Mouse (Mus musculus): ENCODE measurements around the gene Gp2.

The Gp2 gene

DNA sequence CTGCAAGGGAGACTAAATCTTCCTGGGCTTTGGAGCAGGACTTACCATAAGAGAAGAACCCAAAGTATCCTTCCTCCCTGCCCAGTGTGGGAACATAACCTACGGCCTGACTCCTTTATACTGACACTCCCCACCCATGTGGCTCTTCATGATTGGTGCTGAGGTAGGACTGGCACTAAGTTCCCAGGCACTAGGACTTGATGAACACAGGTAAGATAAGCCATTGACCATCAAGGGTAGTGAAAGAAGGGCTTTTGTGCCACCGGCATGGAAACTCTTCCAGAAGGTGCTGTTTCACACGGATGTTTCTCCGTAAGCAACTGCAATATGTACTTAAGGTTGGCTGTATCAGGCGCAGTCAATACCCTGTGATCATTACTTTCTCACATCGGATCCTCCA is at the start of gene Gp2:
Gp2 (minus strand) TSS at position 101 of the 400 bp plus-strand sequence.
- no peak for DNase-seq (ENCODE audit: low spot score)

DNA sequence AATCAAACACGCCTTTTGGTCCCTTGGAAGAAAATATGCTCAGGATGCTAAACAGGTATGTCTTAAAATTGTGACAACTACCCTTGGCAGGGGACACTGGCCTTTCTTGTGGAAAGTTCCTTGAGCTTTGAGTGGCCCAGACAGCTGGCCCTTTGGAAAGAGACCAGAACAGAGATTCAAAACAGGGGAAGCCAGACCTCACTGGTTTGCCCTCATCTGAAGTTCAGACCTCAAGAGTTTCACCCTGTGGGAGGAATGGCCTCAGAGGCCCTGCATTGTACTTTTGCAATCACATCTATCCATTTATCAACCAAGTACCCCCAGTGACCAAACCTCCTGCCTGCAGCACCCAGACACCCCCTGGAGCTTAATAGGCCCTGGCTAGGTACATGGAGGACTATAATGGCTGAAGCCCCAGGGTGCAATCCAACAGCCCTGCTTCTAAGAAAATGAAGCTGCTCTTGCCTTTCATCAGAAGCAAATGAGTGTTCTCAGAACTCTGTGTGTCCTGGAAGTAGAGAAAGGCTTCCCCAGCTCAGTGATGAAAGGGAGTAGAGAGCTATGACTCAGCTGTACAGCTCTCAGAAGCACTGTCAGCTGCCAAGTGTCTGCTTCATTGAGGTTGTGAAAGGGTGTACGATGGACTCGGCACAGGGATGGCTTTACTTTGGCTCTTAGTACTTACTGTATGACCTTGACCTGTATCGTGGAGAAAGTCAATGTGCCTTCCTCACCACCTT is 31.1 kb upstream of the Gp2 start:
- DNase-seq (ENCODE audit: low spot score) = no peak

DNA sequence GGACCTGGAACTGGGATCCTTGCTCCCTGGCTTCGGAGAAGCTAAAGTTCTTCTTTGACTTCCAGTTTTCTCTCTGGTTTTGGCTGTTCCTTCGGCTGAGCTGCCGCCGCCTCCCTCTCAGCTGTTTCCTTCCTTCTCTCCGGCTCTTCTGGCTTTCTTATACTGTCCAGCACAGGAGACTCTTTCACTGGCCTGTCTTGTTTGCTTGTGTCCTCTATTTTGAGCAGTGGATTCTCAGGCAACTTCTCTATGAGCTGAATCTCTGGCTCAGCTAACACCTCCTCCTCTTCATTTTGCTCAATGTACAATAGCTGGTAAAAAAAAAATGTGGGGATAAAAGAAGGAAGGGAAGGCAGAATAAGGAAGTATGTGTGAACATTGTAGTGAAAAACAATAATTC is 27.6 kb upstream of the Gp2 start:
- DNase-seq (ENCODE audit: low spot score) = no peak

DNA sequence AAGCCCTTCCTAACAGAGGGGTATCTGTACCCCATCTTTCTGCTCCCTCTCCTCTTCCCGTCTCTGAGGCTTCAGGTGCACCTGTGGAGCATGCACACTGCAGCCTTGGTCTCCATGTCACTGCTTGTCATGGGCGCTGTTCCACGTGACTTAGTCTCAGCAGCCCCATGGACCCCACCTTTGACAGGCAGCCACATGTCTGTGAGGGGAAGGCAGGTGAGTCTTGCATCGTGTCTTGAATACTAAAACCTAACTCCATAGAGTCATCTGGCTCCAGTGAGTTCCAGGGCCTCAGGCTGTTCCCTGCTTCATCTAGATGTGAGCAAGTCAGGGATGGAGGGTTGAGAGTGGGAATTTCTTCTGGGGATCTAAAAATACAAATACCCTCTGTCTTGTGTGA is 25.1 kb upstream of the Gp2 start:
- no peak for DNase-seq (ENCODE audit: low spot score)

DNA sequence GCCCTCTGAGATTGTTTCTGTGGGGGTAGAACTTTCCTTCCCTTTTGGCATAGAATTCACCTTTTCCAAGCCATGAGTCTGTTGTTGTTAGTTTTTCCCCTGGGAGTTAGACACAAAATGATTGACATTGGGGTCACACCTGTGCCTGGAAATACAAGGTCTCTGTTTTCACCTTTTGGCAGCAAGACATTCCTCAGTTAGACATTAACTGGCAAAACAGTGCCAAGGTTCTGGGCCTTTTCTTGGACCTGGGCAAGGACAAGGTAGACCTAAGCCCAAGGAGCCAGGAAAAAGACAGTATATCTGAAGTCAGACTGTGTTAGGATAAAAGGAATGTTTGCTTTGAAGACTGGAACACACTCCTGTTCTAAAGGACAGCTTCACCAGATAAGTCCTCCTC is 20.2 kb upstream of the Gp2 start, which contains the start of gene Umod:
Umod (minus strand) TSS at position 27 of the 400 bp plus-strand sequence.
- DNase-seq (ENCODE audit: low spot score) = no peak

DNA sequence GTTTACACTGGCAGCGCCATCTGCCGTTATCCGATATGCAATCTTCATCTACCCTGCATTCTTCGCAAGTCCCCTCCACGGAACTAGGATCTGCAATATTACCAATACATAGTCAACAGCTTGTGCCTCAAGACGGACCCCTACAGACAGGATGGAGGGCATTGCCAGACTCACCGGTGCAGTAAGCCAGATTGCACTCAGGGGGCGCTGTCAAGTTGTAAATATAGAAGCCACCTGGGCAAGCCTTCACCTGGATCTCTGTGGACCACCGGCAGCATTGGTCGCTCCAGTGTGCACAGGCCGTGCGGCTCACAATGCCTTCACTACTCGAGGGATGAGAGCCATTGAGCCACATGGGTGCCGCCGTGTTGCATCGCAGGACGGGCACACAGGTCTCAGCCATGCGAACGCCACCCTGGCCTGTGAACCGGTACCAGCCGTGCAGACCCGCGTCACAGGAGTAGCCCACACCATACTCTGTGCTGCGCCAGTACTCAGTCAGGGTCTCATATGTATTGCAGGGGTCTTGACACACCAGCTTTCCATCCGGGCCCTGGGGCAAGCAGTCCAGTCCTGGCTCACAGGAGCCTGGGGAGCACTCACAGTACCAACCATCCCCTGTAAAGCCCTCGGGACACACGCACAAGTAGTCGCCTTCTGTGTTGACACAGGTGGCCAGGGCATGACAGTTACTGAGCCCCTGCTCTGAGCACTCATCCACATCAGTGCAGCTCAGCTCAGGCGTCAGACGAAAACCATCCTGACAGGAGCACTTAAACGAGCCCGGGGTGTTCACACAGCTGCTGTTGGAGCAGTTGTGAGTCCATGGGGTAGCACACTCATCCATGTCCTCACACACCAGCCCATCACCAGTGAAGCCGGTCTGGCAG is 17.7 kb upstream of the Gp2 start:
- no peak for DNase-seq (ENCODE audit: low spot score)

DNA sequence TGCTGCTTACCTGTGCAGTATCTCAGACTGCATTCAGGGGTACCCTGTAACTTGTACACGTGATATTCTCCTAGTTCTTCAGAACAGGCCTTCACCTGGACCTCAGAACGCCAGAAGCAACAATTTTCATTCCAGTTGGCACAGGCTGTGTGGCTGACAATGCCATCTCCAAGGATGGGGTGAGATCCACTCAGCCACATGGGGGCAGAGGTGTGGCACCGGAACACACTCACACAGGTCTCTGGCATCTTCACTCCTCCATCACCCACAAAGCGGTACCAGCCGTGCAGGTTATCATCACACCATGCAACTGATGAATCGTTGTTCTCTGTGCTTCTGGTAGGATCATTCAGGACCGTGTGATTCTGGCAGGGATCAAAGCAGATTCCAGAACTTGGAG is 4.9 kb downstream of the Gp2 start:
- DNase-seq (ENCODE audit: low spot score) = no peak

DNA sequence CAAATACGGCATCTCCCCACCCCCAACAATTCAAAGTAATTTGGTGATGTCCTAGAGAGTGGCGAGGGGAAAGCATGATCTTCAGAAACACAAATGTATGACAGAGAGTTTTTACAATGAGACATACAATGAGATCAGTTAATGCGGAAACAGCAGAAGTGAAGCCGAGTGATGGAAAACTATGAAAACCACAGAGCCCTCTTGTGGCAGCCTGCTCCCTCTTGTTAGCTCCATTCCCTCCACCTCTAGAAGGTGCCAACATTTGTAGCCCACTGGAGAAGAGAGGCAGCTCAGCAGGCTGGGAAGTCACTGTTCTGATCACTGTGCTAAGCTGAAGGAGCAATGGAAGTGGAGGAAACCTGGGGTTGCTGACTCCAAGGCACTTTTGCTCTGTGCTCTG is 15.2 kb downstream of the Gp2 start:
- no peak for DNase-seq (ENCODE audit: low spot score)

DNA sequence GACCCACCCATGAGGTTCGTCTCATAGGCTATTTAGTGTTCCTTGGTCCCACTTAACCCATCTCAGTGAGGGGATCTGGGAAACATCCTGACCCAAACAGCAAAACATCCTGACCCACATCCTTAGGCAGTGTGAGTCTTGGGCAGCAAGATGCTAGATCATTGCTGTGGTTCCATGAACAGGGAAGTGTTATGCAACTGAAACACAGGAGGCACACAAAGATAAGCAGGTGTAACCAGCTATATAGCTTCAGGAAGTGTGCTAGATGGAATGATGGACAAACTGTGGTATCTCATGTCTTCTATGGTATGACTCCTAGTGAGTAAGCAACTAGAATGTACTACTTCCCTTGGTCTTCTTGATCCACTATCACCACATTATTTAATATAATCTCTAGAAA is 17.1 kb downstream of the Gp2 start:
- DNase-seq (ENCODE audit: low spot score) = no peak

DNA sequence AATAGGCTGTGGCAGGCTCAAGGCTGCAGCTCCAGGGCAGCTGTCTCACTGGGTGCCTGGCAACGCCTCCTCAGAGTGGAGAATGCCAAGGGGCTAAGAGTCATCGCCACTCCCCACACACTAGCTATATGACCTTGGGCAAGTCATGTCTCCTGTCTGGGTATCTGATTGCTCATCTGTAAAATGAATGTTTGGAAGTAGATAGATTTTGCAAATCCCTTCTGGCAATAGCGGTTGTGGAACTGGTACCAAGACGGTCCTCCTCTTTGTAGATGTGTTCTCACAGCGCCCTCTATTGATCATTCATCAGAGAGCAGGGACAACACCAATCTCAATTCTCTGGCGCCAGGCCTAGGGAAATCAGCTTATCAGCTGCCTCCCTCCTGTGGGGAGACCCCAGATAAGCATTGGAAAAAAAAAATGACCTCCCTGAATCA is 31.9 kb downstream of the Gp2 start:
- DNase-seq (ENCODE audit: low spot score) = peak; percentile 2

DNA sequence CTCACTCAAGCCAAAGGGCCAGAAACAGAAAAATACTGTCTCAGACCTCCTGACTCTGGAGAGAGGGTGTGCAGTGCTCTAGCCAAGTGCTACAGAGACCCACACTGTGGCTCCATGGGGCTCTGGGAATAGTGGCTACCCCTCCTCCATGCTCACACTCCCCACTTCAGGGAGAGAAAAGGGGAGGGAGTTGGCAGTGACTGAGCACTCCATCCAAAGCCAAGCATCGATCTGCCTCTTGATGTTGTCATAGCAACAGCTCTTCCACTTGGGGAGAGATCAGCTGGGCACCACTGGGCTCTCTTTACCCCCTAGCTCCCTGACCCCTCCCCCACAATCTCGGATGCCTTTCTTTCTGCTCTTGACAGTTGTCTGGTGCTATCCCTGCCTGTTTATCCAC is 38.4 kb downstream of the Gp2 start:
- no peak for DNase-seq (ENCODE audit: low spot score)

DNA sequence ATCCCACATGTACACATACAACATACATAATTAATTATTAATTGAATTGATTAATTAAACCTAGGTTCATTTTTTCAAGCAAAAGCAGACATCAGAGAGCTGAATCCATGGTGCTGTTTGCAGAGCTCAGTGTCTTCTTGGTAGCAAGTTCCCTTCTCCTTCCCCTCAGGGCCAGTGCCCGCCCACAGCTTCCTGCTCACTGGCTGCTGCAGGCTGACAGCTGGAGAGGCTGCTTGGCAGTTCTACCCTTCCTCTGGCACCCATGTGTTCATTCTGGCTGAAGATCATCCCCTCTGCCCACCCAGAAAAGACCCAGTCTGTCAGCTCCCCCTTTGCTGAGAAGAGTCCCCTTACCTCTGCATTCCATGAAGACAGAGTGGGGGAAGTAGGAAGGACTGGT is 40.6 kb downstream of the Gp2 start:
- no peak for DNase-seq (ENCODE audit: low spot score)

DNA sequence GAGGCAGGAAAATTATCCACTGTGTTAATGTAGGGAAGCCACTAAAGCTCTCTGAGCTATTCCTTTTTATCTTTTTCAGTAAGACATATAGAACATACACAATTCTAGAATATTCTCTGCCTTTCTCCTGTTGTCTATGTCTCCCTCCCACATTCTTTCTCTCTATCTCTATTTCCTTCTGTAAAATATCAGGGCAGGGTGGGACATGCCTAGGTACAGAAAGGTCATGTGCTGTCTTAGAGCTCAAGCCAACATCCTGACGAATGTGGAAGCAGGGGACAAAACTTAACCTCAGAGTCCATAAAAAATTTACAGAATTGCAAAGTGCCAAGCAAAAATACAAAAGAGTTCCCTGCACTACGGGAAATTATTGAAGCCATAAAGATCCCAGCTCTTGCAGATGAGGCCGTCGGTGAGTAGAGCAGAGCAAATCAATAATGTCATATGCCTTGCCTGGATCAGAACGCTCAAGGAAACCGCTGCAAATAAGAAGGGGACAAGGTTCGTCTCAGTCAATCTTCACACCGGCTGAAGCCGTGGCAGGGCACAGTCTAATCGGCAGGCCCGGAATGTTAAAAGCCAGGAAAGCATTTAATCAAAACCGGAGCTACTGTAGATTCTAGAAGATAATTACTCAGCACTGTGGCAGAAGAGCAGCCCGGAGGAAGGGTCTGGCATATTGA is 64.9 kb downstream of the Gp2 start:
- no peak for DNase-seq (ENCODE audit: low spot score)

Data from ovary, adult 18-20 months (tissue).